Mouse (Mus musculus): ENCODE measurements around the gene Serpinc1.
A peak's percentile ranks its signal among the peaks of the same experiment; 100 is the strongest.
"Not testable (repeated sequence)": the region's sequence is repeated elsewhere in the genome, so short reads cannot be mapped to it uniquely, and the experiment has no call there.

Serpinc1 gene

DNA sequence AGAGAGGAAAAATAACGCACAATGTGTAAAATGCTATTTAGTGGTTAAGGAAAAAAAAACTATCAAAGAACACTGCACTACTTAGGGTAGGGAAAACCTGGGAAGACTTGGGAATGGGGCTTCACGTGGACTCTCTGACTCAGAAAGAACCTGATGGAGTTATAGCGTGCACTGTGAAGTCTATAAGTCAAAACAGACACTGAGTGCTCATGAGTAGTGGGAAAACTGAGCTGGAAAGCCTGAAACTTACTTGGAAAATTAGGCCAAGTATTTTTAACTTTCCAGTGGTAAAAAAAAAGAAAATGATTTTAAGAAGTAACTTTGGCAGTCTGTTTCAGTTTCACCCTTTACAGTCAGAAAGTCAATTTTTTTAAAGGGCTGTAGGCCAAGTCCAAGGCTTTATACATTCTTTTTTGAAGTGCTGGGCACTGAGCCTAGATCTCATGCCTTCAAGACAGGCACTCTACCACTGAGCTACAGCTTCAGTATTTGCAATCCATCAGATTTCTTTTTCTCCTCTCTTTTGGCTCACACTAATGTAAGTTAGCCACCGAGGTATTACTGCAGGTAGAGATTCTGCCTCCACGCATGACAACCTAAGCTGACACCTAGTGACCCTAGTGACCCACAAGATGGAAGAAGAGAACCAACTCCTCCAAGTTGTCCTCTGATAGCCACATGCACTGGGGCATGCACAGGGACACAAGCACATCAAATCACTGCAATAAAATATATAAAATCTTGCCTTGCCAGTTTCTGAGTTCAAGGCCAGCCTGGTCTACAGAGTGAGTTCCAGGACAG lies 47.2 kb downstream of the Serpinc1 start:
- no peak for DNase-seq

DNA sequence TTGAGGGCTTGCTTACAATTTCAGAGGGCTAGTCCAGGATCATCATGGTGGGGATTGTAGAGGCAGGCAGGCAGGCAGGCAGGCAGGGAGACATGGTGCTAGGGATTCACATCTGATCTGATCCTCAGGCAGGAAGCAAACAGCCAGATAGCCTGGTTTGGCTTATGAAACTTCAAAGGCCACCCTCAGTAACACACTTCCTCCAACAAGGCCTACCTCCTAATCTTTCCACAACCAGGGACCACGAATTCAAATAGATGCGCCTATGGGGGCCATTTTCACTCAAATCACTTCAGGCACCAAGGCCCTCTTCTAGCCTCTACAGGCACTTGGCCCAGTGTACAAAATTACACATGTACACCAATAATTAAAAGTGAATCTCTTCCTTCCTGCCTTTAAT lies 48.8 kb downstream of the Serpinc1 start:
- no peak for DNase-seq

- not testable (repeated sequence) for DNase-seq
Measured at GRCm38 (mm10) chr1:161028427-161028826, 50.0 kb downstream of the Serpinc1 start.

DNA sequence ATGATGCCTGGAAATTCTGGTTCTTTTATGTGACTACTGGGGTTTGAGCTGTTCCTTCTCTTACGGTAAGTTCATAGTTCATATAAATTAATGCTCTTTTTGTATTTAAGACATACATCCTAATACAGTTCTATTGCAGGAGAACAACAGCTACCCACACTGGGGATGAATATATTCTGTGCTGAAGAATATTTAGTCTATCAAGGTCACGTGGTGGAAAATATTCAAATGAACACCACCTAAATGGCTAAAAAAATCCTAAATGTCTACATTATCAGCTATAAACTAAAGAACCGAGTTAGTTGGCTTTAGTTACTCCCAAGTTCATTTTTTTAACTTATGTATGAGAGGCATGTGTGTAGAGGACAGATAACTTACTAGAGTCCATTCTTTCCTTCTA lies 51.7 kb downstream of the Serpinc1 start:
- DNase-seq, result no peak

DNA sequence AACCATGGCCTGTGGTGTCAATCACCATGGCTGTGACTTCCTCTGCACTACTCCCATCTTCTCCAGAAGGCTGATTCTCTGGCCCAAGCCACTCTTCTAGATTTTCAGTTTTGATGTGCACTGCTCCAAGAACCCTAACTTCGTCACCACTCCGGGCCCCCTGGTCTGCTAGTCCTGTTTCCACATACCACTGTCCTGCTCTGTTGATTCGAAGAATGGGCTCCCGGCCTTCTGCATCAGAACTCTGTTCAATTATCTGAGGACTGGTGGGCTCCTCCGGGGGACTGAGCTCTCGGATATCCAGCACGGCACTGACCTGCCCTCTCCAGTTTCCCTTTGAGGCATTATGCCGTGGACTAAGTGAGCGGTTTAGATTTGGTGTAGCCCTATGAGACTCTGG lies 53.5 kb downstream of the Serpinc1 start:
- DNase-seq, result no peak

- DNase-seq, result no peak
Measured at GRCm38 (mm10) chr1:161032345-161032744, 54.0 kb downstream of the Serpinc1 start.

DNA sequence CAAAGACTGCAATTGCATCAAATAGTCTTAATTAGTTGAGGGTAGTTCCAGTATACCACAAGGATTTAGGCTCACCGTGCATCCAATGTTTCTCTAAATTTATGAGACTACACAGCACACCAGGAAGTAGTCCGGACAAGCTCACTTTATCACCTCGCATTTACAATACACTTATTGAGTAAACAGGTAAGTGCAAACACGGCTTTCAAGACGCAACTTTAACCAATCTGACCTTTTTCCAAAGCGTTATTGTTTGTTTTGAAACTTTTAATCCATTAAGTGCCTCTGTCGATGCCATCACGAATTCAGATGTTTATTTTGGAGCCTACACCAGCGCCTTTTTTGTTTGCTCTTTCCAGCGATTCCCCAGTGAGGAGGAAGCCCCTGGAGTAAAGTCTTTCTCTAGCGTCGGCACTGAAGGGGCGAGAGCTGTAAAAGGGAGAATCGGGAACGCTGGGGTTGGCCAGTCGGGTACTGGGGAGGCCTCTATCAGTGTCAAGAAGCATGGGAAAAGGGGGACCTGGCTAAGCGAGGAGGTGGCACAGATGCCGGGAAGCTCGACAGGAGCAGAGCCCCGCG lies 55.6 kb downstream of the Serpinc1 start:
- DNase-seq, result no peak

- DNase-seq, result peak; percentile 98
Measured at GRCm38 (mm10) chr1:161034435-161035280, 56.3 kb downstream of the Serpinc1 start, which contains the start of gene Zbtb37. Gene Zbtb37 (minus strand): TSS chr1:161034849.

GRCm38 (mm10) chr1:161035281-161035785 lies 56.9 kb downstream of the Serpinc1 start:
- DNase-seq, result no peak

GRCm38 (mm10) chr1:161035786-161036404 lies 57.5 kb downstream of the Serpinc1 start:
- DNase-seq, result peak; percentile 42

- no peak for DNase-seq
Measured at GRCm38 (mm10) chr1:161036411-161036841, 58.0 kb downstream of the Serpinc1 start.

DNA sequence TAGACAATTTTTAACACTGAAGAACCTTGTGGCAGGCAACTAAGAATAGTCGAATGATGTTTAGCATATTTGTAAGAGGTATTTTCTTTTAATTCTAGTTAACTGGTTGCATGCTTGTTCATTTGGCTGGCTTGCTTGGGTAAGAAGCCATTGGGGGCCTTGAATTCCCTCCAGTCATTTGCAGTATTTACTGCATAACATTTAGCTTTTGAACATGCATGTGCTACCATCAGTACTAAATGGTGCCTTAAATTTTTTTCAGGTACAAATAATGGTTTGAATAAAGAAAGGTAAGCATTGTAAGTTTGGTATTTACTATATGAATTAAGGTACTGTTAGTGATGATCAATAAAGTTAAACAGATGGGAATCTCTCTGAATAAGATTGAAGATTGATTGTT lies 58.6 kb downstream of the Serpinc1 start:
- no peak for DNase-seq

- DNase-seq, result no peak
Measured at GRCm38 (mm10) chr1:161037599-161037998, 59.2 kb downstream of the Serpinc1 start.

DNA sequence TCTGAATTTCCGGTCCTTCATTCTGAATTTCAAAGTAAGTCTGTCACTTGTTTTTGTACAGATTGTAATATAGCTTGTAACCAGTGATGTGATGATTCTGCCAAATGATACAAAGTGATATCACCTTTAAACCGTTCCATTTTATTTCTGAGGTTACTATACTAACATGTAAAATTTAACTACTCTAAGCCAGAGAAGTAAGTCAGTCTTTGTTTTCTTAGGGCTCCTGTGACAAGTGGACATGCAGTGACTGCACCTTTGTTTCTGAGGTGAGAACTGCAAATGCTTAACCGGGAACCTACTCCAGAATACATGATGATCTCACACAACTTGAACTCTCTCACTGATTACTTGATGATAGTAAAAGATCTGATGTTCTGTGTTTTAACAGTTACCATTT lies 59.6 kb downstream of the Serpinc1 start:
- DNase-seq, result no peak

DNA sequence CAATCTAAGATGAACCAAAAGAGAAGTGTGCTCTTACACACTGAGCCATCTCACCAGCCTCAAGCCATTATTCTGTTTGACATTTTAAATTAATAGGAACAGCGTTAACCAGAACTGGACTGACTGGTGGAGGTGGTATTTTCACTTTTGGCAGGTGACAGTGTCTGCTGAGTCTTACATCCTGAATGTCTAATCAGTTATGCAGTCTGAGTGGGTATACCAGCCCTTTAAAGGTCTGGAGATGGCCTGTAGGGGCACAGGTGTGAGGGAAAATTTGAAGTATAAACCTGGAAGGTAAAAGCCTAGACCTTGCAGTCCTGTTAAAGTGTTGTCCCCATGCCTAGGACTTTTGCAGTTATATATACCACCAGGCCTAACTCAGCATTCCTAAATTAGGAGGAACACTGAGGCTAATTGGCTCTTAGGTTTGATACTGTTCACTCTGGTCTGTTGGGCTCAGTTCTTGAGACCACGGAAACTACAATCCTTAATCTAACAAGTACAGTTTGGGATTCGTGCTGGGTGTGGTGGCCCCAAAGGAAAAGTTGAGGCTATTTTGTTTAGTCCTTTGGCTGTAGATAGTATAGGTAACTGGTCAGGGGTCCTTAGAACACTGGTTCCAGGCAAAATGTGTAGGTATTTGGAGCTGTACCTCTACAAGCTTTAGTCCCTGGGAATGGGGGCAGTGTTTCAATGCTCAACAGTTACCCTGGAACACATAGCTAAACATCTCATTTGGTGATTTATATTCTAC lies 60.8 kb downstream of the Serpinc1 start:
- no peak for DNase-seq

DNA sequence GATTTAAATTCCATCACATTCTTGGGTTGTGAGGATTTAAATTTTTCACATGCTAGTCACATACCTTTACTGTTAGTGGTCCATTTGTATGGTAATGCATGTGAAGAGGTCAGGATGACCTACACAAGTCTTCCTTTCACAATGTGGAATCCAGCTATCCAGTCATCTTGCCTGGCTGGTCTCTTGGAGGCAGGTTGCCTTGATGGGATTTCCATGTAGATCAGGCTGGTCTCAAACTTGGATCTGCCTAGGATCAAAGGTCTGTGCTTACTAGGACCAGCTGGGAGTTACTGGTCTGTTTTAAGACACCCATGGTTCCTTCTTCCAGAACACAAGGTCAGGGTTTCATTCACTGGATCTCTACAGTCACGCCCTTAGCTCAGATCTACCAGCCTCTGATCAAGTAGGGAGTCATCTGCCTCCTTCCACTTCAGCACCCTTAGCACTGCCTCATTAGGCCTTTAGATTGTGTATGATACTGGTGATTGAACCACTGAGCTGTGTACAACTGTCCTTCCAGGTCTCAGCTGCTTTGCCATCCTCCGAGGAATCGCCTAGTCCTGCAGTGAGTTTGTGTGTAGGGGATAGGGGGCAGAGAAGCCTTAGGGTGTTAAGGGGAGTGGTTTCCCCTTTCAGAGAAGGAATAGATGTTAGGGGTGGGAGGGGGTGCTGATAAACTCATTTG lies 61.5 kb downstream of the Serpinc1 start:
- no peak for DNase-seq

DNA sequence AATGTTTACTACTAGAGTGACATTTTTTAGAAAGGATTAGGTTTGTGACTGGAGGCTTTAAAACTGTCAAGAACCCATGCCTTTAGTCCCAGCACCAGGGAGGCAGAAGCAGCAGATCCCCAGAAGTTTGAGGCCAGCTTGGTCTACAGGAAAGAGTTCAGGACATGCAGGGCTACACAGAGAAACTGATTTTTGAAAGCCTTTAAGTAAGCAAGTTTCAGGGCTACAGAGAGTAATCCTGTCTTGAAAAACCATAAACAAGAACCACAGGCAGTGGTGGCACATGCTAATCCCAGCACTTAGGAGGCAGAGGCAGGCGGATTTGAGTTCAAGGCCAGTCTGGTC lies 62.0 kb downstream of the Serpinc1 start:
- no peak for DNase-seq

DNA sequence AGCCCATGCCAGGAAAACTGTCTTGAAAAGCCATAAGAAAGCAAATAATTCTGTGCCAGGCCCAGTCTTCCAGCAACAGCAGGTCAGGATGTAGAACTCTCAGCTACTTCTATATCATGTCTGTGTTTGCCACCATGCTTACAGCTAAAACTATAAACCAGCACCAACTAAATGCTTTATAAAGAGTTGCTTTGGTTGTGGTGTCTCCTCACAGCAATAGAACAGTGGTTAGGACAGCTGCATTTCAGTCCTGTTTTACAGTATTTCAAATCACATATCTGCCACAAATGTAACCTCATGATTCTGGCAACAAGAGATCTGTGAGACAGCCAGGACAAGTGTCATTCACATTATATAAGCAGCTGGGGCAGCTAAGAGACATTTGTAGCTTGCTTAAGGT lies 62.5 kb downstream of the Serpinc1 start:
- DNase-seq, result no peak

- no peak for DNase-seq
Measured at GRCm38 (mm10) chr1:161041261-161042020, 63.1 kb downstream of the Serpinc1 start.

DNA sequence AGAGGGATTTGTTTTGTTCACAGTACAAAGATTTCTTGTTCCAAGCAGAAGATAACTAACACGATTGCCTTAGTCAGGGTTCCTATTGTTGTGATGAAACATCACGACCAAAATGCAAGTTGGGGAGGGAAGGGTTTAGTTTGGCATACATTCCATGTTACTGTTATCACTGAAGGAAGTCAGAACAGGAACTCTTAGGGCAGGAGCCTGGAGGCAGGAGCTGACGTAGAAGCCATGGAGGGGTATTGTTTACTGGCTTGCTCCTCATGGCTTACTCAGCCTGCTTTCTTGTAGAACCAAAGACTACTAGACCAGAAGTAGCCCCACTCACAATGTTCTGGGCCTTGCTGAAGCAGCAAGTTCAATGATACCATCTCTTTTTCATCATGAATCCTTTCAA lies 68.6 kb downstream of the Serpinc1 start:
- DNase-seq, result no peak

All from cerebellum, adult 8-10 months (tissue).